Mouse (Mus musculus) central nervous system, embryonic 14 days (tissue): ENCODE results near the gene Crlf3. TPM values are rescaled to one million over a fixed set of nuclear protein-coding genes. Genes with fewer than 3 reads are reported as not detected.

Experiments used
- polyA plus RNA-seq: library from polyadenylated mRNA; depleted of rRNA; stranded (reverse); fragments of >200 nt; gene quantifications from 2 replicates; pipeline ENCODE4 v1.2.3, GENCODE M21; 2012; rRNA removed

Gene Crlf3
- 15.9 and 19.1 TPM in 2 replicates for polyA plus RNA-seq

DNA sequence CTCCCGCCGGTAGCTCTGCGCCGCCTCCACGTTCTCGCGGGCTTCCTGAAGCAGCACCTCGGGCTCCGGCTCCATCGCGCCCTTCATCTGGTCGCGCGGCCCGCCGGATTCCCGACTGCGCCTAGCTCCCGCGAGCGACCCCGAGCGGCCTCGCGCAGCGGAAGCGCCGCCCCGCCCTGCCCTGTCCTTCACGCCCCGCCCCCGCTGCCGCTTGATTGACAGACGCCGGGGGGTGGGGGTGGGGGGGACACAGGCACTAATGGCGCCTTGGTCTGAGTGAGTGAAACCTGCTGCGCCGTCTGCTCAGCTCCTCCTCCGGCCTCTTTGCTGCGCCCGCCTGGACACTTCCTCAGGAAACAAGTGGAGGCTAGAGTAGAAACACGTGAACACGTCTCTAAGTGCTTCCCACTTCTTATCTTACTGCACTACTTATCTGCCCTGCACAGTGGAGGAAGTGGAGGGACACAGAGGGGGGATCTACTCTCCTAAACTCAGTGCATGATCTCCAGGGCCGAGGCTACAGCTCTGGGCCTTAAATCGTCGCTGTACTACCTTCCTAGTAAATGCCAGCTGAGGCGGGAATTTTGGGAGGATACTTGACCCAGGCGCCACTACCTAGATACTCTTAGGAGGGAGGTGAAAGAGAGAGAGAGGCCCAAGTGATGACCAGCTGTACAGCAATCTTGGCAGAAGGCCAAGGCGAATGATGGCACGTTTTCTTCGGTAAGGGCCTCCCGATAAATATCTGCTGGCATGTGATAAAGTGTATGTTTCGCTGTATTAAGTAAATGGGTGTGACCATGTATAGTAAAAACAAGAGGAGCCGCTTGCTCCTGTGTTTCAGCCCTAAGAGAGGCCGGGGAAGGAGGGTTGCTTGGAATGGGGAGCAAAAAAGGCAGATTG, at the start of gene Crlf3:
Crlf3 (minus strand) TSS at position 166 of the 903 bp plus-strand sequence.

DNA sequence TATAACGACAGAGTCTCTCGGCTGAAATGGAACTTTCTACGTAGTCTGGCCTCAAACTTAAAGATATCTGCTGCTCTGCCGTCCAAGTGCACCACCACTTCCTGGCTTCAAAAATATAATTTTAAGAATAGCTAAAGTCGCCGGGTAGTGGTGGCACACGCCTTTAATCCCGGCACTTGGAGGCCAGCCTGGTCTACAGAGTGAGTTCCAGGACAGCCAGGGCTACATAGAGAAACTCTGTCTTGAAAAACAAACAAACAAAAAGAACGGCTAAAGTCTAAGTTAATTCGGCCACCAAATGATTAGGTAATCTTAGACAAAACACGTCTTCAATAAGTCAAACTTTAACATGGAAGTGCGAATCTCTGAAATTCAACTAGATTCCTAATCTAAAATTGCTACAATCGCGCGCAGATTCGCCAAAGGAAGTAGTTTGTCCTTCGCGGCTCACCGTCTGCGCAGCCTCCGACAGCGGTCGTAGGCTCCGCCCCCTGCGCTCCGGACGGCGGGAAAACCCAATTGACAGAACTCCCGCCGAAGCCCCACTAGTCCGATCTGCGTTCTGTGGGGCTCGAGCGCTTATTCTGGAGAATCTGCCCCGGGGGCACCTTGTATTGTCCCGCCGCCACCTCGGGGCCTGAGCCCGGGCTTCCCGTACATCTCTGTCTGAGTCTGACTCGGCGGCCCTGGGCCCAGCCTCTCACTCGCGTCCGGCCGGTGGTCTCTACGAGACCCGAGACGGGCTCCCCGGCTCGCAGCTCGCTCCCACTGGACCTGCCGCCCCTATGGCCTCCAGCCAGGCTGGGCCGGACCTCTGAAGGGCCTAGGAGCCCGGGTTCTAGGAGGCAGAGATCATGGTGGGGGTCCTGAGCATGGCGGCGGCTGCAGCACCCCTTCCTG, 8.4 kb upstream of the Crlf3 start, which contains the start of gene Atad5:
Atad5 (plus strand) TSS at position 484 of the 900 bp plus-strand sequence.

Other genes with a start within 250 kb of the Crlf3 start
- 32.4 TPM in 2 replicates for gene Utp6, start 118.6 kb downstream of the Crlf3 start, polyA plus RNA-seq
- gene Suz12, start 87.9 kb downstream of the Crlf3 start, polyA plus RNA-seq, result 29.5 and 38.0 TPM in 2 replicates
- gene Atad5, start 8.4 kb upstream of the Crlf3 start, polyA plus RNA-seq, result 10.5 and 10.6 TPM in 2 replicates
- 14.0 and 15.6 TPM in 2 replicates for gene Tefm, start 61.2 kb upstream of the Crlf3 start, polyA plus RNA-seq
- 1.8 and 1.9 TPM in 2 replicates for gene Adap2, start 73.1 kb upstream of the Crlf3 start, polyA plus RNA-seq
- gene Rnf135, start 102.9 kb upstream of the Crlf3 start, polyA plus RNA-seq, result 2.2 and 3.1 TPM in 2 replicates
- 45.6 and 48.5 TPM in 2 replicates for gene Rhot1, start 128.0 kb upstream of the Crlf3 start, polyA plus RNA-seq
- 19.8 and 28.2 TPM in 2 replicates for gene Rhbdl3, start 219.9 kb upstream of the Crlf3 start, polyA plus RNA-seq